Mouse (Mus musculus) ZHBTc4 (cell line): ENCODE measurements around the gene Tmem210.
A peak's percentile ranks its signal among the peaks of the same experiment; 100 is the strongest.
"Not testable (repeated sequence)": the region's sequence is repeated elsewhere in the genome, so short reads cannot be mapped to it uniquely, and the experiment has no call there.

Experiments used
- DNase-seq: peaks from one replicate; pipeline ENCODE4 v3.0.0-alpha.2; 2011; ENCODE audit warnings: low read depth, low spot score

Gene Tmem210

GRCm38 (mm10) chr2:25287927-25288649, at the start of gene Tmem210:
TSS of gene Tmem210 (plus strand) at chr2:25288145.
- no peak for DNase-seq

GRCm38 (mm10) chr2:25239766-25240165, 48.2 kb upstream of the Tmem210 start:
- DNase-seq: no peak

- no peak for DNase-seq
Observed at GRCm38 (mm10) chr2:25240310-25240709, 47.6 kb upstream of the Tmem210 start.

GRCm38 (mm10) chr2:25240723-25241437, 47.1 kb upstream of the Tmem210 start:
- DNase-seq: peak; percentile 98

- DNase-seq: peak; percentile 74
Observed at GRCm38 (mm10) chr2:25241438-25241775, 46.5 kb upstream of the Tmem210 start.

GRCm38 (mm10) chr2:25242101-25242506, 45.8 kb upstream of the Tmem210 start, which contains the start of the genes Rnf208 and Cysrt1:
TSS of gene Rnf208 (plus strand) at chr2:25242255.
TSS of gene Cysrt1 (minus strand) at chr2:25242452.
- peak; percentile 52 for DNase-seq

GRCm38 (mm10) chr2:25243342-25243741, 44.6 kb upstream of the Tmem210 start:
- DNase-seq: no peak

- DNase-seq: no peak
Observed at GRCm38 (mm10) chr2:25244144-25244543, 43.8 kb upstream of the Tmem210 start.

GRCm38 (mm10) chr2:25246183-25247072, 41.5 kb upstream of the Tmem210 start, which contains the start of gene AL732309.1:
TSS of gene AL732309.1 (minus strand) at chr2:25246863.
- no peak for DNase-seq

- peak; percentile 59 for DNase-seq
Observed at GRCm38 (mm10) chr2:25252331-25252730, 35.6 kb upstream of the Tmem210 start.

GRCm38 (mm10) chr2:25255284-25255779, 32.6 kb upstream of the Tmem210 start, which contains the start of gene Tmem203:
TSS of gene Tmem203 (plus strand) at chr2:25255439.
- DNase-seq: peak; percentile 95

GRCm38 (mm10) chr2:25256443-25257109, 31.4 kb upstream of the Tmem210 start:
- peak; percentile 89 for DNase-seq

- not testable (repeated sequence) for DNase-seq
Observed at GRCm38 (mm10) chr2:25257250-25257649, 30.7 kb upstream of the Tmem210 start.

- DNase-seq: peak; percentile 78
Observed at GRCm38 (mm10) chr2:25258887-25259286, 29.1 kb upstream of the Tmem210 start.

GRCm38 (mm10) chr2:25261870-25262269, 26.1 kb upstream of the Tmem210 start:
- no peak for DNase-seq

- DNase-seq: peak; percentile 98
Observed at GRCm38 (mm10) chr2:25262291-25262767, 25.6 kb upstream of the Tmem210 start, which contains the start of gene Tprn. TSS of gene Tprn (plus strand) at chr2:25262618.

GRCm38 (mm10) chr2:25262795-25263622, 24.9 kb upstream of the Tmem210 start:
- peak; percentile 80 for DNase-seq

- DNase-seq: no peak
Observed at GRCm38 (mm10) chr2:25263623-25264285, 24.2 kb upstream of the Tmem210 start.

- no peak for DNase-seq
Observed at GRCm38 (mm10) chr2:25264286-25264660, 23.7 kb upstream of the Tmem210 start.
